Mouse (Mus musculus) lung, embryonic 14.5 days (tissue): ENCODE results near the gene Tspan4. TPM values are rescaled to one million over a fixed set of nuclear protein-coding genes. Genes with fewer than 3 reads are reported as not detected.

Experiments used
- ATAC-seq: fragments of 200-750 bp; cut with Nextera tagmentation; 2 replicates; pipeline ENCODE4 v1.8.0; 2017; ENCODE audit warnings: mild to moderate bottlenecking, moderate TSS enrichment, moderate library complexity; ENCODE audit not compliant: insufficient read depth
- DNase-seq: peaks from one replicate; pipeline ENCODE4 v3.0.0-alpha.2; 2015
- H3K27ac ChIP-seq: fragments of 300-500 bp; sonication (generic); 2 replicates; pipeline ENCODE4 v1.5.1; 2014; ENCODE audit warnings: low read depth, mild to moderate bottlenecking, moderate library complexity
- H3K27me3 ChIP-seq: fragments of 300-500 bp; sonication (generic); 2 replicates; pipeline ENCODE4 v1.6.1; 2014; ENCODE audit warnings: low read length, control low read depth; ENCODE audit not compliant: insufficient read depth
- H3K36me3 ChIP-seq: fragments of 300-500 bp; sonication (generic); 2 replicates; pipeline ENCODE4 v1.6.1; 2014; ENCODE audit warnings: control low read depth; ENCODE audit not compliant: insufficient read depth
- H3K4me1 ChIP-seq: fragments of 300-500 bp; sonication (generic); 2 replicates; pipeline ENCODE4 v1.6.1; 2014; ENCODE audit warnings: antibody characterized with exemption, control low read depth; ENCODE audit not compliant: insufficient read depth
- H3K4me2 ChIP-seq: fragments of 300-500 bp; sonication (generic); 2 replicates; pipeline ENCODE4 v1.6.1; 2014; ENCODE audit warnings: mild to moderate bottlenecking
- H3K4me3 ChIP-seq: fragments of 300-500 bp; sonication (generic); 2 replicates; pipeline ENCODE4 v1.5.1; 2014; ENCODE audit warnings: low read depth, low read length
- H3K9ac ChIP-seq: fragments of 300-500 bp; sonication (generic); 2 replicates; pipeline ENCODE4 v1.6.1; 2014
- H3K9me3 ChIP-seq: fragments of 300-500 bp; sonication (generic); 2 replicates; pipeline ENCODE4 v1.6.1; 2016; ENCODE audit warnings: low read depth, low read length, control low read depth
- CTCF ChIP-seq: IDR thresholded peaks from 2 replicates; pipeline ENCODE4 v1.5.1; 2016; ENCODE audit warnings: antibody characterized with exemption, low read depth
- WGBS: fragments of 180-500 bp; shearing (Covaris S2); extraction: QIAGEN DNeasy Blood & Tissue Kit; methylation state at CpG from one replicate; pipeline ENCODE4 v1.1.7; 2014; 5-methylcytosine and 5-hydroxymethylcytosine counted together
- polyA plus RNA-seq: library from polyadenylated mRNA; unstranded; fragments of >200 nt; fragmentation: Nextera tagmentation; extraction: Ambion mirVana; gene quantifications from 2 replicates; pipeline ENCODE4 v1.2.1, GENCODE M21; 2014

Tspan4 gene
- polyA plus RNA-seq, 1 experiment from 2014 or later = 100.0 TPM

DNA sequence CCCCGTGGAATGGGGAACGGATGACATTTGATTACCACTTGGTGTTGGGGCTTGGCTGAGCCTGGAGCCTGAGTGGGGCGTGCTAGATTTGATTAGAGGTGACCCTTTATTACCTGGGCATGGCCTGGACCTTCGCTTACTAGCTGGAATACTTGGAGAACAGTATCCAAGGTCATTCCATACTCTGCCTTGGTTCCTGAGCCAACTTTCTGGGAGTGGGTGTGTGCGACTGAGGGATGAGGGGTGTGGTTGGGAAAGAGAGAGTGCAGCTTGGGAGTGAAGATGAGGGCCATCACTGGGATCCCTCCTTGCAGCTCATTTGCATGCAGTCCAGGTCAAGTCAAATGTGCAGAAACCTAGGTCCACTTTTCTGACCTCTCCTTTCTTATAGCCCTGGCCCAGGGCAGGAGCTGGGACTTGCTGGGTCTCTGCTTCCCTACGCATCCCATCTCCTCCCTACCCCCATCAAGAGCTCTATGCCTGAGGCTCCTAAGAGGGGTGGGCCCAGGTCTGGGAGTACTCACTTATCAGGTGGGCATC lies 8.1 kb downstream of the Tspan4 start:
- TF ChIP-seq CTCF = no peak
- Histone ChIP-seq H3K4me3 (no peak overlapping the region), H3K27me3 (peaks cover 10% of the 10 kb centered on the region; the same call in 1 of the 2 replicates), H3K27ac (no peak overlapping the region), H3K9me3 (no peaks in the 10 kb centered on the region), H3K9ac (no peak overlapping the region), H3K36me3 (peaks cover 14% of the 10 kb centered on the region; the same call in 1 of the 2 replicates), H3K4me2 (no peak overlapping the region), H3K4me1 (peaks cover 15% of the 10 kb centered on the region)
- WGBS = 73% methylated on average over 6 of the region's 6 CpGs
- ATAC-seq (no peak), DNase-seq (no peak)

DNA sequence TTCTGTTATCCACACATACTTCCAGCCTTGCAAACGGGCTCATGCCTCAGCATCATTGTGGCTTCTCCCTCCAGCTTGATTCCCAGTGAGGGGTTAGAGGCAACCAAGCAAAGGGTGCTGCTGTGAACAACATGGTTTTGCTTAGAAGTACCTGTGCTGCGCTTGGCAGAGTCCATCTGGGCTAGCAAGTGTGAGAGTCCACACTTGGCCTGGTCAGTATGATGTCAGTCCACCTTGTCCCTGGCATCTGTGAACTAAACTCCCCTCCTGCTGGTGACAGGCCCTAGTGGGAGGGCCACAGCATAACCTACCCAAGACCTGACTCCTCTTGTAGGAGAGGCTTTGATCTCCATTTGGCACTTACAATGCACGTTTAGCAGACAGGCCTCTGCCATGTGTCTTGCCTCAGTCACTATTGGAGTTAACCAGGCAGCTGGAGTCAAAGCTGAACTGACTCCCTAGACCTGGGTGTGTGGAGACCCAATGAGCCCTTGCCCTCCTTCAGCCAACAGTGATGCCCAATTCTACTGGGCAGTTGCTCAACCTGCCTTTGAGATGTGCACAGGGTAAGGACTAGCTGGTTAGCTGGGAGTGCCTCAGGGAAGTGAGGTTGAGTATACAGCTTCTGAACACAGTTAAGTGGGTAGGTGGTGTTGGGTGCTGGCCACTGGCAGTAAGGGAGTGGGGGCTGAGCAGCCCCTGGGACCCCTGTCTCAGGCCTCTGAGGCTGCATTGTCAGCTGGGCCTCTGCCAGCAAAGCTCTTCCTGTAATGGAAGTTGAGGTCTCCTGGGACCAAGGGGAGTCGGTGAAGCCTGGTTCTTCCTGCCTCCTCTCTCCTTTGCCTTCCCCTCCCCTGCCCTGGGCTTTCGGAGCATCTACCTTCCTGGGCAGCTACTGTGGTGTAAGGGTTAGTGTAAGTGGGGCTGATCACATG lies 9.4 kb downstream of the Tspan4 start:
- Histone ChIP-seq H3K36me3 (peaks cover 17% of the 10 kb centered on the region), H3K4me3 (no peak overlapping the region), H3K27ac (no peak overlapping the region), H3K9ac (no peak overlapping the region), H3K9me3 (no peaks in the 10 kb centered on the region), H3K4me1 (peaks cover 11% of the 10 kb centered on the region), H3K27me3 (peaks cover 10% of the 10 kb centered on the region; the same call in 1 of the 2 replicates), H3K4me2 (no peak overlapping the region)
- TF ChIP-seq CTCF = no peak
- no peak for DNase-seq
- 75% methylated on average over 5 of the region's 5 CpGs for WGBS
- ATAC-seq = no peak

DNA sequence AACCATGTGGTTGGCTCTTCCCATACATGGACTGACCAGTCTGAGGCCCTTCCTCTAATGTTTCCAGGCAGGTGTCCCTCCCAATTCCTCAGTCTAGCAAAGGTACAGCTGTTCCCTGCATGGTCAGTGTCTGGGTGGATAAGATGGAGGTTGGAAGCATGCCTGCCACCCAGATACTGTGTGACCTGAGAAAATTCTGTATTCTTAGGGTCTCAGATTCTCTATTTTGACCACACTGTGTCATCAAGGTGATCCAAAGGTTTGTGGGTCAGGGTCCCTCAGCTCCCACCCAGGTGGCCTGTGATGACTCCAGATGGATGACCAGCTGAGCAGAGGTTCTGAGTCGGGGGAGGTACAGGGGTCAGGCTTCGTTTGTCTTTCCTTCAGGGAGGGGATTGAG lies 10.1 kb downstream of the Tspan4 start:
- peaks cover 20% of the 10 kb centered on the region for H3K36me3 ChIP-seq
- no peak overlapping the region for H3K27ac ChIP-seq
- DNase-seq (no peak), ATAC-seq (no peak)
- H3K9ac ChIP-seq = no peak overlapping the region
- TF ChIP-seq CTCF = no peak
- H3K4me3 ChIP-seq = no peak overlapping the region
- peaks cover 11% of the 10 kb centered on the region for H3K4me1 ChIP-seq
- peaks cover 10% of the 10 kb centered on the region; the same call in 1 of the 2 replicates for H3K27me3 ChIP-seq
- 51% methylated on average over 2 of the region's 2 CpGs for WGBS
- no peak overlapping the region for H3K4me2 ChIP-seq
- H3K9me3 ChIP-seq = no peaks in the 10 kb centered on the region

DNA sequence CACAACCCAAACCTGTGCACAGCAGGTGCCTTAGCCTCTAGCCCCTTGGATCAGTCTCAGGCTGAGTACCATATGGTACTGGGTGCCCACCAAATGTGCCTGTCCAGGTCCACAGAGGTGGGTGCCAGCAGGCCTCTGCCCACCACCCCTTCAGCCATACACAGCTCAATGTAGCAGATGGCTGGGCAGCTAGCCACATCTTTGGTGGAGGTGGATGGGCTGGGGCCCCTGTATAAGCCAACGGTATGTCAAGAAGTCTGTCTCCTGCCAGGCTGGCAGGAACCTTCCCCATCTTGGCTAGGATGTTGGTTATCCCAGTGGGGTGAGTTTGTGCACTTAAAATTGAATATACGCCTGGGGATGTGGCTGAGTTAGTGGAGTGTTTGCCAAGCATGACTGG lies 10.6 kb downstream of the Tspan4 start:
- Histone ChIP-seq H3K4me3 (no peak overlapping the region), H3K27ac (no peak overlapping the region), H3K9me3 (no peaks in the 10 kb centered on the region), H3K4me2 (no peak overlapping the region), H3K27me3 (peaks cover 10% of the 10 kb centered on the region; the same call in 1 of the 2 replicates), H3K9ac (no peak overlapping the region), H3K4me1 (peaks cover 11% of the 10 kb centered on the region), H3K36me3 (peaks cover 22% of the 10 kb centered on the region)
- ATAC-seq (no peak), DNase-seq (no peak)
- no peak for TF ChIP-seq CTCF
- WGBS = 80% methylated on average over 2 of the region's 2 CpGs

DNA sequence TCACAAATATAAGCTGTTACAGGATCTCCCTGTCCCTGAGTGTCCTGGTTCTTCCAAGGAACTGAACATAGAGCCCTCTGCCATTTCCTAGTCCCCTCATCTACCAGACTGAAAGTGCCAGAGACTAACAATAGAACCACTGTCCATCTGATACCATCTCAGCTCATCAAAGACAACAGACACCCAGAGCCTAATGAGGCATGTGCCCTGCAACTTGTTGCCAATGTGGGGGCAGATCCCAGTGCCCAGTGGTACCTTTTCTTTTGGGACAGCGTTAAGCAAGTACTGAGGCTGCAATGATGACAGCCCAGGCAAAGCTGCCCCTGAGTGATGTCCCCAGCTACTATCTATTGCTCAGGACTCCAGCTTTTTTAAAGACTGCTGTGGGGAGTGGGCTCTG lies 11.2 kb downstream of the Tspan4 start:
- peaks cover 28% of the 10 kb centered on the region for H3K36me3 ChIP-seq
- H3K4me2 ChIP-seq = no peak overlapping the region
- H3K27ac ChIP-seq = no peak overlapping the region
- ATAC-seq (no peak), DNase-seq (no peak)
- no peak for TF ChIP-seq CTCF
- H3K9me3 ChIP-seq = no peaks in the 10 kb centered on the region
- no peak overlapping the region for H3K4me3 ChIP-seq
- H3K27me3 ChIP-seq = peaks cover 10% of the 10 kb centered on the region; the same call in 1 of the 2 replicates
- H3K4me1 ChIP-seq = peaks cover 7% of the 10 kb centered on the region; the same call in 1 of the 2 replicates
- H3K9ac ChIP-seq = no peak overlapping the region
- WGBS = 91% methylated on average over 1 of the region's 1 CpGs

DNA sequence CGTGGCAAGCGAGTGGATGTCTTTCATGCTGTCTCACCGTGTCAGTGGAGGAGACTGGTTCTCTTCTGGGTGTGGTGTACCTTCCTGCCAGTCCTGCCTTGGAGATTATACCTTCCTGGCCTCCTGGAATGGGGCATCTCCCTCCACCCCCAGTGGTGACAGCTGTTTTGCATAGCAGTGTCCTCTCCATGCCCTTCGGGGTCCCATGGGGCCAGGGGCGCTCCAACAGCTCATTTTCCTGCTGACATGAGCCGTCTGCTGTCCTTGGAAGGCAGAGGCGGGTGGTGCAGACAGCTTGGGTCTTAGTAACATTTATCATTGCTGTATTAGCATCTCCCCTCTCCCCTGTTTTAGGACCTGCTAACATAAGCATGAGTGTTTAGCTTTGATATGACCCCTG lies 12.1 kb downstream of the Tspan4 start:
- WGBS = 66% methylated on average over 7 of the region's 7 CpGs
- peaks cover 7% of the 10 kb centered on the region; the same call in 1 of the 2 replicates for H3K27me3 ChIP-seq
- H3K27ac ChIP-seq = no peak overlapping the region
- no peaks in the 10 kb centered on the region for H3K9me3 ChIP-seq
- no peak overlapping the region for H3K4me2 ChIP-seq
- peaks cover 37% of the 10 kb centered on the region for H3K36me3 ChIP-seq
- H3K9ac ChIP-seq = no peak overlapping the region
- DNase-seq (no peak), ATAC-seq (no peak)
- no peak overlapping the region for H3K4me3 ChIP-seq
- H3K4me1 ChIP-seq = no peaks in the 10 kb centered on the region; the same call in 1 of the 2 replicates
- no peak for TF ChIP-seq CTCF

DNA sequence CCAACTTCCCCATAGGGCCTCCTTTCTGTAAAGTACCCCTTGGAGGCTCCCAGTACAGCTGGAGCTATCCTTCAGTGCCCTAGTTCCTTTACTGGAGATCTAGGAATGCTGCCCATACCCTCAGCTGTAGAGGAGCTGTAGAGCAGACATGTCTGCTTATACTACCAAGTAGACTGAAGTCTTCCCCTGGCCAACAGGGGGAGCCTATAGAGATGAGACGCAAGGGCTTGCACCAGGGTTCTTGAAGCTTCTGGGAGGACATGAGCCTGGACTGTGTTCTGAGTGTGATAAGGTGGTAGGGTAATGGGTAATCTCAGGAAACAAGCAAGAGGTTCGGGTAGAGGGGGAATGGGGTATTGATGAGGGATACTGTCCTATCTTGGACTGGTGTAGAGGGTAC lies 16.1 kb downstream of the Tspan4 start:
- peak; percentile 39 for TF ChIP-seq CTCF
- no peak for ATAC-seq
- no peaks in the 10 kb centered on the region for H3K4me1 ChIP-seq
- no peak overlapping the region for H3K27ac ChIP-seq
- H3K4me2 ChIP-seq = no peak overlapping the region
- no peak overlapping the region for H3K9ac ChIP-seq
- no peaks in the 10 kb centered on the region for H3K9me3 ChIP-seq
- WGBS = 71% methylated on average over 2 of the region's 2 CpGs
- no peaks in the 10 kb centered on the region for H3K27me3 ChIP-seq
- peaks cover 58% of the 10 kb centered on the region for H3K36me3 ChIP-seq
- H3K4me3 ChIP-seq = no peak overlapping the region
- DNase-seq = peak; percentile 24
